ENCODE assay signal across 14 mouse cellular contexts in genomic region chr12:110154963-110155325, GRCm38 (mm10).
DNase-seq lines count a peak whose midpoint lies in the region; ATAC-seq and TF ChIP-seq lines count a peak whose summit lies in the region.
"Had no signal": no experiment of that assay in that cellular context is flagged by ENCODE, and none has a peak within 500 bp of the region (broad histone marks: within the 10 kb centered on the region; RNA-seq: fewer than 3 reads in every experiment).

No protein-coding gene starts in this region.

- no peak for TF ChIP-seq POLR2A in liver, adult 2 months (IDR thresholded peaks at IDR 0.05; ENCODE audit: extremely low read depth, insufficient read depth, low read length)

- no peaks in the 10 kb centered on the region for H3K9me3 ChIP-seq in liver, embryonic 12.5 days (replicated peaks)
- H3K9me3 ChIP-seq: heart, embryonic 15.5 days; intestine, embryonic 15.5 days; limb, embryonic 15.5 days had no signal

- no peak for TF ChIP-seq CTCF in liver, adult 2 months (IDR thresholded peaks at IDR 0.05; ENCODE audit: low read depth, low read length)

- H3K36me3 ChIP-seq in liver, adult 2 months (ENCODE audit: control insufficient read depth, insufficient read depth, low read length) = no peaks in the 10 kb centered on the region
- no peaks in the 10 kb centered on the region for H3K36me3 ChIP-seq in liver, embryonic 12.5 days
- H3K36me3 ChIP-seq: heart, embryonic 15.5 days; intestine, embryonic 15.5 days; limb, embryonic 15.5 days had no signal

- WGBS in liver, adult 2 months = 31% methylated on average over 4 of the region's 4 CpGs
- 53% methylated on average over 4 of the region's 4 CpGs for WGBS in liver, embryonic 12.5 days (ENCODE audit: insufficient replicate concordance)

- ATAC-seq in liver, embryonic 12.5 days = no peak
- no peak for ATAC-seq in granulocyte monocyte progenitor cell, adult 5-6 weeks (replicated peaks; ENCODE audit: poor library complexity, severe bottlenecking)
- ATAC-seq: activated CD4-positive, CD25-positive, alpha-beta regulatory T cell, adult 4 months; intestine, embryonic 15.5 days had no signal

- H3K4me3 ChIP-seq in liver, adult 2 months (ENCODE audit: insufficient read depth, low read depth, low read length) = no peak overlapping the region
- H3K4me3 ChIP-seq in liver, embryonic 12.5 days = no peak overlapping the region
- H3K4me3 ChIP-seq: heart, embryonic 15.5 days; intestine, embryonic 15.5 days; limb, embryonic 15.5 days had no signal

- peak; percentile 28 to 45 for DNase-seq in cerebellum, postnatal 10 days
- no peak for DNase-seq in cerebellum, adult 8-10 months
- DNase-seq in liver, adult 2 months (ENCODE audit: extremely low read depth, low read depth, low spot score) = peak; percentile 69
- peak; percentile 5 for DNase-seq in adipocyte (ENCODE audit: low spot score)
- DNase-seq in kidney, postnatal 10 days = peak; percentile 33
- no peak for DNase-seq in embryo, embryonic 11 days
- DNase-seq: retina, postnatal 1 day; thymus, adult 2 months had no signal

- no peaks in the 10 kb centered on the region for H3K27me3 ChIP-seq in liver, adult 2 months (ENCODE audit: control insufficient read depth, insufficient read depth, low read length)
- no peaks in the 10 kb centered on the region for H3K27me3 ChIP-seq in liver, embryonic 12.5 days (replicated peaks)
- H3K27me3 ChIP-seq: heart, embryonic 15.5 days; intestine, embryonic 15.5 days had no signal

- no peaks in the 10 kb centered on the region for H3K79me2 ChIP-seq in liver, adult 2 months (ENCODE audit: control insufficient read depth, insufficient read depth, low read length)

- H3K27ac ChIP-seq in liver, adult 2 months (replicated peaks; ENCODE audit: insufficient read depth, low read depth, low read length) = peak overlapping the region; percentile 53
- no peak overlapping the region for H3K27ac ChIP-seq in liver, embryonic 12.5 days
- H3K27ac ChIP-seq: heart, embryonic 15.5 days; intestine, embryonic 15.5 days; limb, embryonic 15.5 days had no signal

- H3K9ac ChIP-seq in liver, adult 2 months (ENCODE audit: low read depth, low read length) = peak overlapping the region; percentile 13; the same call in 1 of the 2 replicates
- no peak overlapping the region for H3K9ac ChIP-seq in liver, embryonic 12.5 days
- H3K9ac ChIP-seq: heart, embryonic 15.5 days; intestine, embryonic 15.5 days; limb, embryonic 15.5 days had no signal

- peaks cover 23% of the 10 kb centered on the region for H3K4me1 ChIP-seq in liver, adult 2 months (ENCODE audit: control insufficient read depth, insufficient read depth, low read length)
- H3K4me1 ChIP-seq in liver, embryonic 12.5 days = no peaks in the 10 kb centered on the region
- H3K4me1 ChIP-seq: heart, embryonic 15.5 days; intestine, embryonic 15.5 days had no signal

- no peak overlapping the region for H3K4me2 ChIP-seq in liver, embryonic 12.5 days
- H3K4me2 ChIP-seq: heart, embryonic 15.5 days; intestine, embryonic 15.5 days; limb, embryonic 15.5 days had no signal

Comparison
In these comparisons a context has a peak if more than half of its experiments do, and no peak if none do; other contexts are left out.
1. DNase-seq: peak in cerebellum, postnatal 10 days (2 of 2), liver, adult 2 months (single experiment), adipocyte (single experiment) and kidney, postnatal 10 days (single experiment); none in cerebellum, adult 8-10 months (single experiment) and embryo, embryonic 11 days (single experiment).